Mouse (Mus musculus): ENCODE results near the gene Btbd9. TPM values are rescaled to one million over a fixed set of nuclear protein-coding genes. Genes with fewer than 3 reads are reported as not detected.

The Btbd9 gene
- polyA plus RNA-seq, 1 experiment: 11.7 TPM

GRCm38 (mm10) chr17:30245308-30245706, 331.0 kb downstream of the Btbd9 start:
- DNase-seq (ENCODE audit: low spot score): no peak

GRCm38 (mm10) chr17:30244651-30245307, 331.5 kb downstream of the Btbd9 start:
- no peak for DNase-seq (ENCODE audit: low spot score)

GRCm38 (mm10) chr17:30243540-30243939, 332.7 kb downstream of the Btbd9 start:
- DNase-seq (ENCODE audit: low spot score): no peak

GRCm38 (mm10) chr17:30242647-30243046, 333.6 kb downstream of the Btbd9 start:
- DNase-seq (ENCODE audit: low spot score): no peak

- DNase-seq (ENCODE audit: low spot score): no peak
Measured at GRCm38 (mm10) chr17:30241720-30242322, 334.5 kb downstream of the Btbd9 start.

GRCm38 (mm10) chr17:30241061-30241460, 335.2 kb downstream of the Btbd9 start:
- no peak for DNase-seq (ENCODE audit: low spot score)

- DNase-seq (ENCODE audit: low spot score): no peak
Measured at GRCm38 (mm10) chr17:30240659-30241058, 335.6 kb downstream of the Btbd9 start.

GRCm38 (mm10) chr17:30239458-30239857, 336.8 kb downstream of the Btbd9 start:
- no peak for DNase-seq (ENCODE audit: low spot score)

GRCm38 (mm10) chr17:30237600-30237999, 338.7 kb downstream of the Btbd9 start:
- no peak for DNase-seq (ENCODE audit: low spot score)

- no peak for DNase-seq (ENCODE audit: low spot score)
Measured at GRCm38 (mm10) chr17:30236611-30237010, 339.7 kb downstream of the Btbd9 start.

GRCm38 (mm10) chr17:30235380-30235779, 340.9 kb downstream of the Btbd9 start:
- DNase-seq (ENCODE audit: low spot score): no peak

GRCm38 (mm10) chr17:30232698-30233097, 343.6 kb downstream of the Btbd9 start:
- DNase-seq (ENCODE audit: low spot score): no peak

GRCm38 (mm10) chr17:30231483-30231882, 344.8 kb downstream of the Btbd9 start:
- no peak for DNase-seq (ENCODE audit: low spot score)

GRCm38 (mm10) chr17:30230428-30230827, 345.9 kb downstream of the Btbd9 start:
- no peak for DNase-seq (ENCODE audit: low spot score)

GRCm38 (mm10) chr17:30228439-30229215, 347.7 kb downstream of the Btbd9 start:
- no peak for DNase-seq (ENCODE audit: low spot score)

GRCm38 (mm10) chr17:30225030-30225740, 351.1 kb downstream of the Btbd9 start:
- DNase-seq (ENCODE audit: low spot score): no peak

GRCm38 (mm10) chr17:30222837-30223236, 353.5 kb downstream of the Btbd9 start:
- DNase-seq (ENCODE audit: low spot score): no peak

- DNase-seq (ENCODE audit: low spot score): no peak
Measured at GRCm38 (mm10) chr17:30222361-30222760, 353.9 kb downstream of the Btbd9 start.

- no peak for DNase-seq (ENCODE audit: low spot score)
Measured at GRCm38 (mm10) chr17:30221677-30222076, 354.6 kb downstream of the Btbd9 start.

- no peak for DNase-seq (ENCODE audit: low spot score)
Measured at GRCm38 (mm10) chr17:30215741-30216140, 360.5 kb downstream of the Btbd9 start.

- no peak for DNase-seq (ENCODE audit: low spot score)
Measured at GRCm38 (mm10) chr17:30214393-30214792, 361.9 kb downstream of the Btbd9 start.

GRCm38 (mm10) chr17:30213371-30213770, 362.9 kb downstream of the Btbd9 start:
- no peak for DNase-seq (ENCODE audit: low spot score)

Measured in urinary bladder, adult 2 months (tissue).